Comparison of ENCODE assay signal across 8 mouse cellular contexts in the genomic region with DNA sequence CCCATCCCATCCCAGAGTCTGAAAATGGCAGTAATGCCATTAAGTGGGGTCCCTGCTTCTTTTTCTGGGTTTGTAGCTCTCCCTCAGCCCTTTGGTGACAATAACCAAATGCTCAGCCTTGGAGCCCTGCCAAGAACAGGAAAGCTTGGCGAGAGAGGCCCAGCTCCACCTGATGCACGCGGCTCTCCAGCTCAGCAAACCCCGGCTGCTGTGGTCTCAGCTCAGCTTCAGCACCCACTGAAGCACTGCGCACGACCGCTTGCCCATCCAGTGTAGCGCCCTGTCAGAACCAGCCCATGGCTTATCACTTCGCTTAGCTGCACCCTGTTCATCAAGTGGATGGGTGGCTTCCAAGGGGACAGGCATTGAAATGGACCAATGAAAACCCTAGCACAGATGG. TPM values are rescaled to one million over a fixed set of nuclear protein-coding genes. Genes with fewer than 3 reads are reported as not detected.
DNase-seq lines count a peak whose midpoint lies in the region; ATAC-seq and TF ChIP-seq lines count a peak whose summit lies in the region.

No protein-coding gene starts in this region.

- no peak overlapping the region for H3K27ac ChIP-seq in heart, adult 2 months
- H3K27ac ChIP-seq in heart, embryonic 16.5 days (ENCODE audit: low read length), result peak overlapping the region; percentile 42; the same call in 1 of the 2 replicates
- H3K27ac ChIP-seq in limb, embryonic 14.5 days (replicated peaks; ENCODE audit: low read depth, low read length), result no peak overlapping the region

- peak; percentile 73 for ATAC-seq in heart, embryonic 16.5 days (replicated peaks; ENCODE audit: extremely low read depth, insufficient read depth, low FRiP score)
- no peak for ATAC-seq in limb, embryonic 14.5 days (ENCODE audit: low FRiP score, low read depth)

- H3K9me3 ChIP-seq in heart, embryonic 16.5 days (replicated peaks; ENCODE audit: control insufficient read depth, low read length), result no peaks in the 10 kb centered on the region
- no peaks in the 10 kb centered on the region for H3K9me3 ChIP-seq in limb, embryonic 14.5 days (ENCODE audit: control insufficient read depth, low read length)

- peak overlapping the region; percentile 17 for H3K4me2 ChIP-seq in heart, embryonic 16.5 days (ENCODE audit: low read depth, low read length)
- no peak overlapping the region for H3K4me2 ChIP-seq in limb, embryonic 14.5 days (replicated peaks; ENCODE audit: low read depth, low read length, severe bottlenecking)

- no peak overlapping the region for H3K4me3 ChIP-seq in heart, adult 2 months
- H3K4me3 ChIP-seq in heart, embryonic 16.5 days (ENCODE audit: low read length), result no peak overlapping the region
- H3K4me3 ChIP-seq in limb, embryonic 14.5 days (replicated peaks; ENCODE audit: low read length), result no peak overlapping the region

- no peak for TF ChIP-seq POLR2A in heart, adult 2 months (IDR thresholded peaks at IDR 0.05; ENCODE audit: insufficient read depth, low read depth, low read length)
- no peak for TF ChIP-seq POLR2A in limb, embryonic 14.5 days (IDR thresholded peaks at IDR 0.05; ENCODE audit: borderline replicate concordance, extremely low read depth, insufficient read depth, insufficient read length)

- TF ChIP-seq CTCF in heart, adult 2 months (IDR thresholded peaks at IDR 0.05), result no peak

- intact Hi-C loops in heart, adult 2 months (cut with DNase I), result no loop called here

- 30% methylated on average over 9 of the region's 9 CpGs for WGBS in heart, adult 2 months
- WGBS in heart, embryonic 16.5 days, result 22% methylated on average over 9 of the region's 9 CpGs
- WGBS in limb, embryonic 14.5 days, result 48% methylated on average over 9 of the region's 9 CpGs

- H3K79me2 ChIP-seq in heart, adult 2 months (replicated peaks; ENCODE audit: control insufficient read depth, insufficient read depth, low read length), result 0 out of 2 replicates have a peak, but pooled peaks cover 2% of the 10 kb centered on the region

- no peaks in the 10 kb centered on the region for H3K36me3 ChIP-seq in heart, adult 2 months (ENCODE audit: control insufficient read depth, insufficient read depth, low read length)
- H3K36me3 ChIP-seq in heart, embryonic 16.5 days (ENCODE audit: control insufficient read depth, insufficient read depth), result peaks cover 13% of the 10 kb centered on the region
- H3K36me3 ChIP-seq in limb, embryonic 14.5 days (ENCODE audit: control insufficient read depth, insufficient read depth, low read length), result peaks cover 17% of the 10 kb centered on the region

- peak; percentile 20 to 42 for DNase-seq in heart, adult 2 months
- no peak for DNase-seq in heart, adult 8-10 months (ENCODE audit: low spot score)
- peak; percentile 37 for DNase-seq in right cerebral cortex, postnatal 25 days
- no peak for DNase-seq in right cerebral cortex, adult 2 months (ENCODE audit: low spot score in 2 of 2)
- peak; percentile 59 for DNase-seq in limb, embryonic 14.5 days (ENCODE audit: low spot score)
- DNase-seq in spleen, postnatal 36 days (ENCODE audit: low spot score in 2 of 2), result no peak
- no peak for DNase-seq in yolk sac, embryonic 10.5 days (ENCODE audit: low spot score)

- no peak for TF ChIP-seq EP300 in heart, adult 2 months (IDR thresholded peaks at IDR 0.05; ENCODE audit: insufficient read depth, low read depth, low read length)

- H3K27me3 ChIP-seq in heart, adult 2 months (ENCODE audit: control insufficient read depth, insufficient read depth, low read length), result no peaks in the 10 kb centered on the region
- no peaks in the 10 kb centered on the region for H3K27me3 ChIP-seq in heart, embryonic 16.5 days (ENCODE audit: control insufficient read depth, insufficient read depth, low read length)
- no peaks in the 10 kb centered on the region for H3K27me3 ChIP-seq in limb, embryonic 14.5 days (ENCODE audit: control insufficient read depth, insufficient read depth, low read length)

- no peak overlapping the region for H3K9ac ChIP-seq in heart, adult 2 months (ENCODE audit: low read depth, low read length)
- H3K9ac ChIP-seq in heart, embryonic 16.5 days (ENCODE audit: low read length), result peak overlapping the region; percentile 47; the same call in 1 of the 2 replicates
- H3K9ac ChIP-seq in limb, embryonic 14.5 days (ENCODE audit: low read depth, low read length, severe bottlenecking), result no peak overlapping the region

- H3K4me1 ChIP-seq in heart, adult 2 months (ENCODE audit: control insufficient read depth, insufficient read depth, low read length), result no peaks in the 10 kb centered on the region; the same call in 1 of the 2 replicates
- peaks cover 22% of the 10 kb centered on the region for H3K4me1 ChIP-seq in heart, embryonic 16.5 days (ENCODE audit: control insufficient read depth, insufficient read depth, low read length)
- peaks cover 20% of the 10 kb centered on the region for H3K4me1 ChIP-seq in limb, embryonic 14.5 days (ENCODE audit: control insufficient read depth, insufficient read depth, low read length)

RNA-seq across cellular contexts. Expression of gene Lmf1, which starts 31.3 kb away (rescaled TPM):
- 10 to 100 TPM; 28.7 to 33.5 TPM for total RNA-seq in heart, adult 2 months (2021)
- 32.7 and 41.8 TPM in 2 replicates for polyA plus RNA-seq in heart, adult 2 months (2012; rRNA removed)
- total RNA-seq in heart, adult 8-10 months (2022), result 10 to 100 TPM; 30.7 to 34.2 (median 33.8) TPM
- 36.9 and 39.8 TPM in 2 replicates for polyA plus RNA-seq in heart, embryonic 16.5 days (2015; fragmentation: Nextera tagmentation; extraction: Ambion mirVana)
- polyA plus RNA-seq in limb, embryonic 14.5 days (2012; rRNA removed), result 20.3 and 26.3 TPM in 2 replicates
- 26.9 and 28.7 TPM in 2 replicates for polyA plus RNA-seq in limb, embryonic 14.5 days (2014; fragmentation: Nextera tagmentation; extraction: Ambion mirVana)

RNA-seq across cellular contexts. Expression of gene Sox8, which starts 39.7 kb away (rescaled TPM):
- total RNA-seq in heart, adult 2 months (2021), result under 1 TPM; 0.30 to 0.44 TPM
- 0.57 and 0.67 TPM in 2 replicates for polyA plus RNA-seq in heart, adult 2 months (2012; rRNA removed)
- under 1 TPM; 0.24 to 0.37 (median 0.32) TPM for total RNA-seq in heart, adult 8-10 months (2022)
- 0.54 and 0.82 TPM in 2 replicates for polyA plus RNA-seq in heart, embryonic 16.5 days (2015; fragmentation: Nextera tagmentation; extraction: Ambion mirVana)
- polyA plus RNA-seq in limb, embryonic 14.5 days (2012; rRNA removed), result 16.3 and 23.4 TPM in 2 replicates
- 12.6 and 16.7 TPM in 2 replicates for polyA plus RNA-seq in limb, embryonic 14.5 days (2014; fragmentation: Nextera tagmentation; extraction: Ambion mirVana)

Comparison
In these comparisons a context has a peak if more than half of its experiments do, and no peak if none do; other contexts are left out.
1. DNase-seq: peak in heart, adult 2 months (2 of 2), right cerebral cortex, postnatal 25 days (single experiment) and limb, embryonic 14.5 days (single experiment); none in heart, adult 8-10 months (single experiment), right cerebral cortex, adult 2 months (0 of 2), spleen, postnatal 36 days (0 of 2) and yolk sac, embryonic 10.5 days (single experiment).